In genomic region chr4:73488297-73489049, GRCm38 (mm10) we compare ENCODE assay signal across 18 mouse cellular contexts.
DNase-seq lines count a peak whose midpoint lies in the region; ATAC-seq lines count a peak whose summit lies in the region.
"Had no signal": no experiment of that assay in that cellular context is flagged by ENCODE, and none has a peak within 500 bp of the region (broad histone marks: within the 10 kb centered on the region; RNA-seq: fewer than 3 reads in every experiment).

No protein-coding gene starts in this region.

- no peaks in the 10 kb centered on the region for H3K9me3 ChIP-seq in hindbrain, embryonic 11.5 days (ENCODE audit: control insufficient read depth, low read length)
- H3K9me3 ChIP-seq in hindbrain, embryonic 10.5 days: no peaks in the 10 kb centered on the region
- H3K9me3 ChIP-seq in hindbrain, embryonic 16.5 days (ENCODE audit: control insufficient read depth, low read length): no peaks in the 10 kb centered on the region
- H3K9me3 ChIP-seq in liver, embryonic 12.5 days (replicated peaks): no peaks in the 10 kb centered on the region

- DNase-seq in hindbrain, embryonic 11.5 days (ENCODE audit: low spot score): peak; percentile 54
- DNase-seq in hindbrain, embryonic 10.5 days (ENCODE audit: low spot score): no peak
- DNase-seq in embryo, embryonic 11 days: peak; percentile 60
- peak; percentile 30 for DNase-seq in neural tube, embryonic 10.5 days (ENCODE audit: extremely low spot score, low spot score)
- no peak for DNase-seq in layer of hippocampus, adult 9-10 months (ENCODE audit: low spot score)
- no peak for DNase-seq in gastrocnemius, postnatal 14 days
- DNase-seq: B cell, adult 2 months; cerebellum, postnatal 14 days; heart, adult 11 months; kidney, adult 9 months; layer of hippocampus, postnatal 36 days; lung, postnatal 36 days; right cerebral cortex, postnatal 4 days; thymus, postnatal 4 days had no signal

- ATAC-seq in hindbrain, embryonic 11.5 days (ENCODE audit: low FRiP score): peak; percentile 94
- ATAC-seq in hindbrain, embryonic 16.5 days: peak; percentile 98
- ATAC-seq in liver, embryonic 12.5 days: no peak

- no peaks in the 10 kb centered on the region for H3K36me3 ChIP-seq in hindbrain, embryonic 11.5 days (ENCODE audit: control insufficient read depth, insufficient read depth, low read length)
- H3K36me3 ChIP-seq in hindbrain, embryonic 10.5 days: no peaks in the 10 kb centered on the region
- no peaks in the 10 kb centered on the region for H3K36me3 ChIP-seq in hindbrain, embryonic 16.5 days (ENCODE audit: control insufficient read depth, insufficient read depth, low read length)
- no peaks in the 10 kb centered on the region for H3K36me3 ChIP-seq in liver, embryonic 12.5 days
- H3K36me3 ChIP-seq: G1E had no signal

- no peak overlapping the region for H3K4me2 ChIP-seq in hindbrain, embryonic 11.5 days (replicated peaks; ENCODE audit: low read depth, low read length)
- H3K4me2 ChIP-seq in hindbrain, embryonic 16.5 days (ENCODE audit: low read length): no peak overlapping the region
- no peak overlapping the region for H3K4me2 ChIP-seq in liver, embryonic 12.5 days

- no peaks in the 10 kb centered on the region for H3K4me1 ChIP-seq in hindbrain, embryonic 11.5 days (replicated peaks; ENCODE audit: control insufficient read depth, insufficient read depth, low read length)
- H3K4me1 ChIP-seq in hindbrain, embryonic 10.5 days (replicated peaks): no peaks in the 10 kb centered on the region
- H3K4me1 ChIP-seq in hindbrain, embryonic 16.5 days (ENCODE audit: control insufficient read depth, insufficient read depth, low read depth, low read length): peaks cover 5% of the 10 kb centered on the region
- H3K4me1 ChIP-seq in liver, embryonic 12.5 days: no peaks in the 10 kb centered on the region

- intact Hi-C loops in gastrocnemius, postnatal 14 days (cut with DNase I; ENCODE audit: low total_unique reads): no loop called here

- H3K27me3 ChIP-seq in hindbrain, embryonic 11.5 days (ENCODE audit: control insufficient read depth, insufficient read depth, low read length): no peaks in the 10 kb centered on the region
- no peaks in the 10 kb centered on the region for H3K27me3 ChIP-seq in hindbrain, embryonic 10.5 days (ENCODE audit: insufficient read depth, poor library complexity, severe bottlenecking)
- no peaks in the 10 kb centered on the region for H3K27me3 ChIP-seq in hindbrain, embryonic 16.5 days (replicated peaks; ENCODE audit: control insufficient read depth, insufficient read depth, low read length)
- H3K27me3 ChIP-seq in liver, embryonic 12.5 days (replicated peaks): no peaks in the 10 kb centered on the region

- WGBS in hindbrain, embryonic 11.5 days: 41% methylated on average over 4 of the region's 4 CpGs
- WGBS in hindbrain, embryonic 10.5 days: 72% methylated on average over 4 of the region's 4 CpGs
- WGBS in hindbrain, embryonic 16.5 days: 24% methylated on average over 4 of the region's 4 CpGs
- 63% methylated on average over 4 of the region's 4 CpGs for WGBS in liver, embryonic 12.5 days (ENCODE audit: insufficient replicate concordance)

- no peak overlapping the region for H3K9ac ChIP-seq in hindbrain, embryonic 11.5 days (ENCODE audit: low read depth, low read length)
- no peak overlapping the region for H3K9ac ChIP-seq in hindbrain, embryonic 16.5 days (ENCODE audit: low read depth, low read length)
- H3K9ac ChIP-seq in liver, embryonic 12.5 days: no peak overlapping the region
- H3K9ac ChIP-seq: liver, embryonic 14.5 days had no signal

- H3K27ac ChIP-seq in hindbrain, embryonic 11.5 days (ENCODE audit: low read depth, low read length): no peak overlapping the region
- no peak overlapping the region for H3K27ac ChIP-seq in hindbrain, embryonic 10.5 days
- no peak overlapping the region for H3K27ac ChIP-seq in hindbrain, embryonic 16.5 days (ENCODE audit: low read depth, low read length)
- no peak overlapping the region for H3K27ac ChIP-seq in liver, embryonic 12.5 days
- H3K27ac ChIP-seq: liver, embryonic 14.5 days had no signal

- H3K4me3 ChIP-seq in hindbrain, embryonic 11.5 days (ENCODE audit: low read depth, low read length): no peak overlapping the region
- H3K4me3 ChIP-seq in hindbrain, embryonic 10.5 days: no peak overlapping the region
- no peak overlapping the region for H3K4me3 ChIP-seq in hindbrain, embryonic 16.5 days (ENCODE audit: low read length)
- no peak overlapping the region for H3K4me3 ChIP-seq in liver, embryonic 12.5 days

Comparison
In these comparisons a context has a peak if more than half of its experiments do, and no peak if none do; other contexts are left out.
1. DNase-seq: peak in hindbrain, embryonic 11.5 days (single experiment), embryo, embryonic 11 days (single experiment) and neural tube, embryonic 10.5 days (single experiment); none in hindbrain, embryonic 10.5 days (single experiment), layer of hippocampus, adult 9-10 months (single experiment) and gastrocnemius, postnatal 14 days (single experiment).